Mouse (Mus musculus) ES-Bruce4 (cell line): ENCODE results near the gene Ctnna3.

Experiments
- CTCF ChIP-seq: IDR thresholded peaks from one replicate; pipeline ENCODE4 v1.8.1; 2011; ENCODE audit warnings: low read depth, low read length
- EP300 ChIP-seq: IDR thresholded peaks from 2 replicates; pipeline ENCODE4 v1.6.1; 2011; ENCODE audit warnings: low read depth, low read length; ENCODE audit not compliant: insufficient read depth

GRCm38 (mm10) chr10:63415287-63415686 is 14.6 kb upstream of the Ctnna3 start:
- TF ChIP-seq EP300 (no peak), CTCF (no peak)
